In the genomic region with DNA sequence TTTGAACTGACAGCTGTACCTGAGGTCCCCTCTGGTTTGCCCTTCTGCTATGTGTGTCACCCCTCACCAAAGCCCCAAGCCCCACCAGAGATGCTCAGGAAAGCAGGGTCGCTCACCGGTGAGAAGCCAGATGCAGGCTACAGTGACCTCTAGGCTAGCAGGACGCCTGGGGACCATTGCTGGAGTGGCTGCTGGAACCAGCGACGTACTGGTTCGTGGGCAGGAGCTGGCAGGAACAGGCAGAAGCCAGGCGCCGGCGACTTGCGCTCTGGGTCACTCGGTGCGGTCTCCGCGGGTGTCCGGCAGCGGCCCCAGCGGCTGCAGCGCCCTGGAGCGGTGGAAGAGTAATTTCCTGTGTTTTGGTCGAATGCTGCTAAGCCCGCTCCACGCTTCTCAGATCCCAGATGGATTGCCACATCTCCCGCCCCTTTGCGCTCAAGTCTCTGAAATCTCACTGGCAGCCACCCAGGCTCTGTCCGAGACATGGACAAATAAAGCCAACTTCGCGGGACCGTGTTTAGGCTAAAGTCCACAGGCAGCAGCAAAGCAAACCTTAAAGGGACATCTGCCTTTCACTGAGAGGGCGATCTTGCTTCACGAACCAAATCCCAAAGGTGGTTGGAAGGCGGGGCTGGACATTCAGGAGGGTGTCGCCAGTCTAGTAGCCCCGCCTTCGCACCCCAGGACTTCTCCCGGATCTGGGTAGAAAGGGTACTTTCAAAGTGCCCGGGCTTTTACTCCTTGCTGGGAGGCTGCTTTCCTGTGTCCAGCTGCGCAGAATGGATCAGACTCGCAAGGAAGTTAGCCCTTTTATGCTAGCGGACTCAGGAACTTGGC, we compare ENCODE assay signal across 7 mouse cellular contexts. TPM values are rescaled to one million over a fixed set of nuclear protein-coding genes. Genes with fewer than 3 reads are reported as not detected.
DNase-seq lines count a peak whose midpoint lies in the region; ATAC-seq lines count a peak whose summit lies in the region.

A gene (minus strand): TSS at position 567 of the 837 bp plus-strand sequence.
A gene (minus strand): TSS at position 610 of the 837 bp plus-strand sequence.

- WGBS in intestine, embryonic 14.5 days: under 1% methylated on average over 39 of the region's 39 CpGs

- peak within 1 kb of the TSS; percentile 60 for H3K4me3 ChIP-seq in intestine, embryonic 14.5 days (ENCODE audit: low read depth, low read length)

- no peaks in the 10 kb centered on the region for H3K4me1 ChIP-seq in intestine, embryonic 14.5 days (replicated peaks; ENCODE audit: control insufficient read depth, insufficient read depth, low read length)

- ATAC-seq in intestine, embryonic 14.5 days (replicated peaks; ENCODE audit: low FRiP score, low TSS enrichment, low read depth): peak; percentile 93

- peak within 1 kb of the TSS; percentile 83 for H3K27ac ChIP-seq in intestine, embryonic 14.5 days (ENCODE audit: low read depth)

- DNase-seq in adrenal gland, postnatal 10 days: peak; percentile 88
- peak; percentile 76 for DNase-seq in embryo, embryonic 9.5 days (ENCODE audit: extremely low spot score)
- DNase-seq in gastrocnemius, postnatal 36 days: peak; percentile 69 to 79
- peak; percentile 83 for DNase-seq in intestine, embryonic 14.5 days (ENCODE audit: low spot score)
- peak; percentile 47 for DNase-seq in left cerebral cortex, postnatal 4 days
- DNase-seq in mesoderm, embryonic 11.5 days (ENCODE audit: low read depth, low spot score): peak; percentile 73
- peak; percentile 8 to 22 for DNase-seq in right cerebral cortex, postnatal 36 days (ENCODE audit: low spot score in 2 of 2)

- H3K9ac ChIP-seq in intestine, embryonic 14.5 days (ENCODE audit: low read length): peak within 1 kb of the TSS; percentile 64

- intact Hi-C loops in gastrocnemius, postnatal 36 days (cut with DNase I): no loop called here
- intact Hi-C loops in left cerebral cortex, postnatal 4 days (cut with DNase I): no loop called here

- 0 out of 2 replicates have a peak, but pooled peaks cover 3% of the 10 kb centered on the region for H3K36me3 ChIP-seq in intestine, embryonic 14.5 days (ENCODE audit: control insufficient read depth, insufficient read depth, low read length)

- no peaks in the 10 kb centered on the region for H3K27me3 ChIP-seq in intestine, embryonic 14.5 days (replicated peaks; ENCODE audit: control insufficient read depth, insufficient read depth, low read length)

- H3K4me2 ChIP-seq in intestine, embryonic 14.5 days (ENCODE audit: low read length): peak within 1 kb of the TSS; percentile 84

- H3K9me3 ChIP-seq in intestine, embryonic 14.5 days (ENCODE audit: control insufficient read depth, low read length): no peaks in the 10 kb centered on the region

RNA-seq across cellular contexts. Expression of the first gene that starts in this region (rescaled TPM):
- 10 to 100 TPM; 10.8 to 13.2 TPM for total RNA-seq in adrenal gland, postnatal 10 days (2021)
- 1 to 10 TPM; 1.0 to 3.8 TPM for total RNA-seq in gastrocnemius, postnatal 36 days (2021)
- 6.7 and 7.1 TPM in 2 replicates for polyA plus RNA-seq in intestine, embryonic 14.5 days (2014; fragmentation: Nextera tagmentation; extraction: Ambion mirVana)
- total RNA-seq in left cerebral cortex, postnatal 4 days (2021): 1 to 10 TPM; 4.9 to 6.4 TPM

RNA-seq across cellular contexts. Expression of the second gene that starts in this region (rescaled TPM):
- 10 to 100 TPM; 42.4 to 59.2 TPM for total RNA-seq in adrenal gland, postnatal 10 days (2021)
- total RNA-seq in gastrocnemius, postnatal 36 days (2021): 1 to 10 TPM; 8.8 to 9.3 TPM
- 23.3 and 24.6 TPM in 2 replicates for polyA plus RNA-seq in intestine, embryonic 14.5 days (2014; fragmentation: Nextera tagmentation; extraction: Ambion mirVana)
- total RNA-seq in left cerebral cortex, postnatal 4 days (2021): 10 to 100 TPM; 13.7 to 13.9 TPM

Comparison
In these comparisons a context has a peak if more than half of its experiments do, and no peak if none do; other contexts are left out.
1. Peak in every context shown above with its lines: DNase-seq, ATAC-seq, H3K4me3 ChIP-seq and H3K27ac ChIP-seq.
2. DNase-seq: peak in every context shown above with its lines; median percentile 88 in adrenal gland, postnatal 10 days; 83 in intestine, embryonic 14.5 days; 76 in embryo, embryonic 9.5 days; 74 in gastrocnemius, postnatal 36 days; 73 in mesoderm, embryonic 11.5 days; 47 in left cerebral cortex, postnatal 4 days; 15 in right cerebral cortex, postnatal 36 days.